Comparison of ENCODE assay signal across 8 mouse cellular contexts in the genomic region with DNA sequence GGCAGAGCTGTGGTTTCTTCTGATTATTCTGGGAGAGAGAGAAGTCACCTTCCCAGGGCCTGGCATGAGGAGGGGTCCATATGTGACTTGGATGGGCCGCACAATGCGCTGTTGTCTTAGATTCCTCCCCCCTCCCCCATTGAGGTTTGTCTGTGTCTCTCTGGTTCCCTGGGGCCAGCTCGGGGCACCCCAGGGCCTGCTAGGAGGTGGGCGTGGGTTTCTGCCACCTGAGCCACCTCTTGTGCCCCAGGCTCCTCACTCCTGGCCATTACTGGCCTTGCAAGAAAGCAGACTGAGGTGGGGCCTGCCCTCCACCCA. TPM values are rescaled to one million over a fixed set of nuclear protein-coding genes. Genes with fewer than 3 reads are reported as not detected.
DNase-seq lines count a peak whose midpoint lies in the region; ATAC-seq and TF ChIP-seq lines count a peak whose summit lies in the region.

No protein-coding gene starts in this region.

- peaks cover 6% of the 10 kb centered on the region for H3K36me3 ChIP-seq in ES-Bruce4 (ENCODE audit: control insufficient read depth, insufficient read depth, low read length, poor library complexity, severe bottlenecking)
- peaks cover 9% of the 10 kb centered on the region for H3K36me3 ChIP-seq in heart, embryonic 16.5 days (ENCODE audit: control insufficient read depth, insufficient read depth)
- peaks cover 15% of the 10 kb centered on the region for H3K36me3 ChIP-seq in liver, embryonic 16.5 days (ENCODE audit: control insufficient read depth, insufficient read depth)

- H3K27ac ChIP-seq in ES-Bruce4 (ENCODE audit: insufficient read depth, low read length), result peak overlapping the region; percentile 89
- no peak overlapping the region; the same call in 1 of the 2 replicates for H3K27ac ChIP-seq in heart, embryonic 16.5 days (ENCODE audit: low read length)
- peak overlapping the region; percentile 18 for H3K27ac ChIP-seq in liver, embryonic 16.5 days (ENCODE audit: low read length)

- H3K4me3 ChIP-seq in ES-Bruce4 (ENCODE audit: low read depth, low read length), result peak overlapping the region; percentile 95
- H3K4me3 ChIP-seq in heart, embryonic 16.5 days (ENCODE audit: low read length), result peak overlapping the region; percentile 87
- H3K4me3 ChIP-seq in liver, embryonic 16.5 days (ENCODE audit: low read depth, low read length), result peak overlapping the region; percentile 93

- TF ChIP-seq CTCF in ES-Bruce4 (IDR thresholded peaks at IDR 0.05; ENCODE audit: low read depth, low read length), result no peak

- peak overlapping the region; percentile 97 for H3K9ac ChIP-seq in ES-Bruce4 (ENCODE audit: low read depth, poor library complexity, severe bottlenecking)
- peak overlapping the region; percentile 92 for H3K9ac ChIP-seq in heart, embryonic 16.5 days (ENCODE audit: low read length)
- H3K9ac ChIP-seq in liver, embryonic 16.5 days (ENCODE audit: low read depth, low read length), result peak overlapping the region; percentile 89

- no peaks in the 10 kb centered on the region for H3K27me3 ChIP-seq in ES-Bruce4 (ENCODE audit: control insufficient read depth, insufficient read depth, low read length, poor library complexity, severe bottlenecking)
- no peaks in the 10 kb centered on the region; the same call in 1 of the 2 replicates for H3K27me3 ChIP-seq in heart, embryonic 16.5 days (ENCODE audit: control insufficient read depth, insufficient read depth, low read length)
- no peaks in the 10 kb centered on the region for H3K27me3 ChIP-seq in liver, embryonic 16.5 days (ENCODE audit: control insufficient read depth, insufficient read depth, low read depth, low read length)

- H3K4me2 ChIP-seq in heart, embryonic 16.5 days (ENCODE audit: low read depth, low read length), result peak overlapping the region; percentile 94
- peak overlapping the region; percentile 93 for H3K4me2 ChIP-seq in liver, embryonic 16.5 days (ENCODE audit: low read depth, low read length)

- no peak for TF ChIP-seq EP300 in ES-Bruce4 (IDR thresholded peaks at IDR 0.05; ENCODE audit: insufficient read depth, low read depth, low read length)

- H3K9me3 ChIP-seq in ES-Bruce4 (replicated peaks; ENCODE audit: control insufficient read depth, insufficient read depth, low read length, poor library complexity, severe bottlenecking), result no peaks in the 10 kb centered on the region
- no peaks in the 10 kb centered on the region for H3K9me3 ChIP-seq in heart, embryonic 16.5 days (replicated peaks; ENCODE audit: control insufficient read depth, low read length)
- no peaks in the 10 kb centered on the region for H3K9me3 ChIP-seq in liver, embryonic 16.5 days (replicated peaks; ENCODE audit: control insufficient read depth, low read length)

- TF ChIP-seq POLR2A in ES-Bruce4 (IDR thresholded peaks at IDR 0.05; ENCODE audit: insufficient read depth, low read length), result no peak

- peak; percentile 96 for DNase-seq in heart, adult 11 months
- DNase-seq in heart, postnatal 4 days, result no peak
- no peak for DNase-seq in frontal cortex, postnatal 25 days (ENCODE audit: low spot score in 2 of 2)
- no peak for DNase-seq in lung, adult 18-20 months

- no peak for ATAC-seq in heart, embryonic 16.5 days (replicated peaks; ENCODE audit: extremely low read depth, insufficient read depth, low FRiP score)
- no peak for ATAC-seq in liver, embryonic 16.5 days (ENCODE audit: low read depth)
- ATAC-seq in frontal cortex, adult (ENCODE audit: low TSS enrichment), result no peak

- 73% methylated on average over 4 of the region's 4 CpGs for WGBS in heart, embryonic 16.5 days
- 41% methylated on average over 4 of the region's 4 CpGs for WGBS in liver, embryonic 16.5 days (ENCODE audit: insufficient replicate concordance)

- H3K4me1 ChIP-seq in ES-Bruce4 (ENCODE audit: control insufficient read depth, insufficient read depth, low read length), result peaks cover 2% of the 10 kb centered on the region
- H3K4me1 ChIP-seq in heart, embryonic 16.5 days (ENCODE audit: control insufficient read depth, insufficient read depth, low read length), result peaks cover 55% of the 10 kb centered on the region
- peaks cover 59% of the 10 kb centered on the region for H3K4me1 ChIP-seq in liver, embryonic 16.5 days (ENCODE audit: control insufficient read depth, low read depth, low read length)

RNA-seq across cellular contexts. Expression of gene Zbtb7a, which starts 4.5 kb away (rescaled TPM):
- 10 to 100 TPM; 37.0 to 43.0 TPM for total RNA-seq in heart, postnatal 4 days (2021)
- 12.6 and 14.4 TPM in 2 replicates for polyA plus RNA-seq in ES-Bruce4 (2011; ENCODE audit: insufficient read depth, insufficient read length, low read depth, missing spikeins)
- polyA plus RNA-seq in heart, embryonic 16.5 days (2015; fragmentation: Nextera tagmentation; extraction: Ambion mirVana), result 25.5 and 30.1 TPM in 2 replicates
- 30.0 and 35.0 TPM in 2 replicates for polyA plus RNA-seq in liver, embryonic 16.5 days (2015; fragmentation: Nextera tagmentation; extraction: Ambion mirVana)

RNA-seq across cellular contexts. Expression of gene Pias4, which starts 28.2 kb away (rescaled TPM):
- 10 to 100 TPM; 17.5 to 18.6 TPM for total RNA-seq in heart, postnatal 4 days (2021)
- 36.8 and 44.9 TPM in 2 replicates for polyA plus RNA-seq in ES-Bruce4 (2011; ENCODE audit: insufficient read depth, insufficient read length, low read depth, missing spikeins)
- 34.7 and 37.5 TPM in 2 replicates for polyA plus RNA-seq in heart, embryonic 16.5 days (2015; fragmentation: Nextera tagmentation; extraction: Ambion mirVana)
- 21.8 and 22.1 TPM in 2 replicates for polyA plus RNA-seq in liver, embryonic 16.5 days (2015; fragmentation: Nextera tagmentation; extraction: Ambion mirVana)

RNA-seq across cellular contexts. Expression of gene Map2k2, which starts 33.8 kb away (rescaled TPM):
- total RNA-seq in heart, postnatal 4 days (2021), result 100 to 1,000 TPM; 134 to 141 TPM
- 46.3 and 53.0 TPM in 2 replicates for polyA plus RNA-seq in ES-Bruce4 (2011; ENCODE audit: insufficient read depth, insufficient read length, low read depth, missing spikeins)
- polyA plus RNA-seq in heart, embryonic 16.5 days (2015; fragmentation: Nextera tagmentation; extraction: Ambion mirVana), result 143 and 152 TPM in 2 replicates
- polyA plus RNA-seq in liver, embryonic 16.5 days (2015; fragmentation: Nextera tagmentation; extraction: Ambion mirVana), result 93.8 and 100 TPM in 2 replicates

RNA-seq across cellular contexts. Expression of gene Eef2, which starts 36.9 kb away (rescaled TPM):
- total RNA-seq in heart, postnatal 4 days (2021), result 1,000 to 10,000 TPM; 1,326 to 1,351 TPM
- 2,442 and 2,478 TPM in 2 replicates for polyA plus RNA-seq in ES-Bruce4 (2011; ENCODE audit: insufficient read depth, insufficient read length, low read depth, missing spikeins)
- polyA plus RNA-seq in heart, embryonic 16.5 days (2015; fragmentation: Nextera tagmentation; extraction: Ambion mirVana), result 435 and 443 TPM in 2 replicates
- 266 and 282 TPM in 2 replicates for polyA plus RNA-seq in liver, embryonic 16.5 days (2015; fragmentation: Nextera tagmentation; extraction: Ambion mirVana)

RNA-seq across cellular contexts. Expression of gene Creb3l3, which starts 40.8 kb away (rescaled TPM):
- 1 to 10 TPM; 1.8 to 2.3 TPM for total RNA-seq in heart, postnatal 4 days (2021)
- polyA plus RNA-seq in ES-Bruce4 (2011; ENCODE audit: insufficient read depth, insufficient read length, low read depth, missing spikeins), result 0.68 TPM in 1 of 2 replicates, not detected in the other
- 0.70 and 1.00 TPM in 2 replicates for polyA plus RNA-seq in heart, embryonic 16.5 days (2015; fragmentation: Nextera tagmentation; extraction: Ambion mirVana)
- polyA plus RNA-seq in liver, embryonic 16.5 days (2015; fragmentation: Nextera tagmentation; extraction: Ambion mirVana), result 39.9 and 45.9 TPM in 2 replicates
